Mouse (Mus musculus): Measurements from ENCODE around the gene Xk. TPM values are rescaled to one million over a fixed set of nuclear protein-coding genes. Genes with fewer than 3 reads are reported as not detected.
"Not testable (repeated sequence)": the region's sequence is repeated elsewhere in the genome, so short reads cannot be mapped to it uniquely, and the experiment has no call there.

Gene Xk
- total RNA-seq, 2 experiments from 2014 or later = 13.7 to 17.0 TPM

GRCm38 (mm10) chrX:9271947-9272459 is 553 bp upstream of the Xk start:
- Histone ChIP-seq H3K4me3 (peak overlapping the region; percentile 67), H3K27ac (peak overlapping the region; percentile 86)
- DNase-seq (ENCODE audit: low spot score in 2 of 2) = no peak
- no peak for TF ChIP-seq CTCF (conservative IDR thresholded peaks at IDR 0.05)

DNA sequence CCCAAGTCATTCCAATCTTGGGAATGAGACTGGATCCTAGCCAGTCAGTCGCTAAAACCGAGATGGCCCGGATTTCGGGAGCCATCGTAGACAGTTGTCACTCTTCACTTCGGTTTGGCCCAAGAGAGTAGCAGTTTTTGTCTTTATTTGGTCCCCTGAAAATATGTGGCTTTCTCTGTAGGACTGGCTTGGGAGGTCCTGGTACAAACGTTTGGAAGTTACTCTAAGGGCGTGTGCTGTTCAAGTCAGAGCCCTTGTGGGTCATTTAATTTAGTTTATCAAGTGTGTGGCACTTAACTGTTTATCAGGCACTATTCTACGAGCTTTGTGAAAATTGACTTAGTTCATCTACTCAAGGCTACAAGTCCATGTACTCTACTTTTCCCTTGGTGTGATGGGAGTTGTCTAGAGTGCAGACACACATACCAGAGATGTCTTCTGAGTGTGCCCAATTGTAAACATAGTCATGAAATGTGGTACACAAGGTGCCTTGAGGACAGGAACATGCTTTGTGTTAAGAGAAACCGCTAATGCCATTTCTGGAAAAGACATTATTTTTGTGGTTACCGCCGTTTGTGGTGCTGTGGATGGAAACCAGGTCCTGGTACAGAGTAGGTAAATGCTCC is 934 bp downstream of the Xk start:
- DNase-seq (ENCODE audit: low spot score in 2 of 2) = no peak
- no peak for TF ChIP-seq CTCF (conservative IDR thresholded peaks at IDR 0.05)
- Histone ChIP-seq H3K4me3 (peak overlapping the region; percentile 67), H3K27ac (peak overlapping the region; percentile 86)

DNA sequence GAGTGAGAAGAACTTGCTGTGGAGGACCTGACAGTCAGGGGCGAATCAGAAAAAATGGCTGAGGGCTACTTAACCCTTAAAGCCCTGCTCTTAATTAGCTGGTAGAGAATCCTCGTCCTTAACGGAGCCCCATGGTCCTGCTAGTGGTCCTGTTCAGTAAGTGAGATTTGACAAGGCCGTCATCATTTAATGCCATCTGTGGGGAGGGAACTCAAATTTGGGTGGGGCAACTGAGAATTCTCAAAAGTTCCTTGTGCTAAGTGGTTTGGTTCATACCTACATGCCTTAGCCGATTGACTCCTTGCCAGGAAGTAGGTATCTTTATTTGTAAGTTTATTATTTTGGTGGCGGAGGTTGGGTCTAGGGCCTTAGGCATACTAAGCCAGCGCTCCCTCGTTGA is 1.8 kb downstream of the Xk start:
- DNase-seq (ENCODE audit: low spot score in 2 of 2) = no peak
- TF ChIP-seq CTCF (conservative IDR thresholded peaks at IDR 0.05) = no peak
- Histone ChIP-seq H3K27ac (no peak overlapping the region), H3K4me3 (no peak overlapping the region)

DNA sequence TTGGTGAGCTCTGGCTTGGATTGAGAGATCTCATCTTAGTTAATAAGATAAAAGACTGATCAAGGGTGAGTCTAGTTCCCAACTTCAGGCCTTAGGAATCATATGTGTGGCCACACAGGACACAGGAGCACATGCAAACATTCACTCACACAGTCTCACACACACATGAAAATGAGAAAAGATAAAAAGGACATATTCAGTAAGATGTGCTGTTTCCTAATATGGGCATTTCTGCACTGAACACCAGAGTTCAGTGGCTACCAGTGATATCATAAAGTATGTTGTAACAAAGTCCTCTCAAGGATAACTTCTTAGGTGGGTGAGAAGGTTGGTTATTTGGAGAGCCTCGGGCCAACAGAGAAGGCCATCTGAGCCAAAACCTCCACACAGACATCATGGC is 10.9 kb downstream of the Xk start, which contains the start of gene H2al1m:
TSS of gene H2al1m (plus strand) at position 301 of the 400 bp plus-strand sequence.
- H3K27ac ChIP-seq; DNase-seq (ENCODE audit: low spot score in 2 of 2); H3K4me3 ChIP-seq: not testable (repeated sequence)

- not testable (repeated sequence) for DNase-seq (ENCODE audit: low spot score in 2 of 2)
These were observed 20.7 kb downstream of the Xk start for GRCm38 (mm10) chrX:9293140-9293829.

GRCm38 (mm10) chrX:9298413-9298864 is 25.9 kb downstream of the Xk start:
- no peak for DNase-seq (ENCODE audit: low spot score in 2 of 2)
- Histone ChIP-seq H3K4me3 (no peak overlapping the region), H3K27ac (no peak overlapping the region)
- peak; percentile 43 for TF ChIP-seq CTCF (conservative IDR thresholded peaks at IDR 0.05)

More at GRCm38 (mm10) chrX:9293140-9293829, 20.7 kb downstream of the Xk start:
- H3K4me3 ChIP-seq, H3K27ac ChIP-seq: not testable (repeated sequence)

DNA sequence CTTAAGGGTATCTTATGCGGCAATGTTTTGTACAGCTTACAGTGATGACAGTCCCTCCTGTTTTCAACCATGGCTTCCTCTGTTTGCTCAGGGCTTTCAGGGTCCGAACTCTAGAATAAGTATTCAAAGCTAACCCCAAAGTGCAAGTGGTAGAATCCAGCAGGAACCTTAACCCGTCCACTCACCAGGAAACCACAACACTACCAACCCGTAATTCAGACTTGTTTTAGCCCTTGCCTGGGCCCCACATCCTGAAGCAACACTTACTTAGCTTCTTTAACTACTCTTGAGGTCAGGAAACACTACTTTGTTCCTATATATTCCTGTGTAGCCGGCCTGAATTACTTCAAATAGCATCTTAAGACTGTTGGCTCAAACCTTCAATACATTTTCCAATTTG is 30.2 kb downstream of the Xk start:
- no peak for TF ChIP-seq CTCF (conservative IDR thresholded peaks at IDR 0.05)
- DNase-seq (ENCODE audit: low spot score in 2 of 2) = no peak
- H3K4me3 ChIP-seq = no peak overlapping the region
- no peak overlapping the region for H3K27ac ChIP-seq

GRCm38 (mm10) chrX:9303455-9303854 is 30.9 kb downstream of the Xk start:
- TF ChIP-seq CTCF (conservative IDR thresholded peaks at IDR 0.05) = no peak
- H3K27ac ChIP-seq = no peak overlapping the region
- DNase-seq (ENCODE audit: low spot score in 2 of 2) = no peak
- no peak overlapping the region for H3K4me3 ChIP-seq

DNA sequence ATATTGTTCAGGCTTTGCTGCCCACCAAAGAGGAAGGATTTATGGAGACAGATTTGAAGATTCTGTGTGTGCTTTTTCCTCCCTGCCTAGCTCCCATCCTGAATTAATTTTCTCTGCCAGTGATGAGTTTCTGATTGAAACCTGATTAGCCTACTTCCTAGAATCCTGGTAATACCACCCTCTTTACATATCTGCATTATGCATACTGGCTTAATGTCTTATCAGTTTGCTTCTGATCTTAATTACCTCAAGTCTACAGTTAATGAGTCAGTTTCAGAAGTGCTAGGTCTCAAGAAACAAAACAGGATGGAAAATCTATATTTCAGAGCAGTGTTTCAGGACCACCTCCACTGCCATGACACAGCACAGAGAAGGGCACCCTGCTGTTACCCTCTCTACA is 43.9 kb downstream of the Xk start:
- not testable (repeated sequence) for H3K27ac ChIP-seq

DNA sequence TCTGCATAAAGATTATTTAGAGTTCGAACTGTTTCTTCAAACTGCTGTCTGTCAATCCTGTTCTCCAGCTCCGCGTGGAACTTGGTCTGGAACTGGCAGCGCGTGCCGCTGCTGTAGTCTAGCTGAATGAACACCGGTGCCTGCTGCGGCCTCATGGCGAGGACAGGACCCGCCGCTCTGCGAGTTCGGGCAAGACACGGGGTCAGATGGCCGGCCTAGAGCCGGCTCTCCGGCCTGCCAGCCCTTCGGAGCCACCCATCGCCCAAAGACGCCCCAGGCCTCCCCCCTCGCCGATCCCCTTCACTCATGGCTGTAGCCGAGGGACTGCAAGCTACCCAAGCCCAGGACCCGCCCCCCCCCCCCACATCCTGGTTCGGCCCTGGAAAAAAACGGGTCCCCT is 55.4 kb downstream of the Xk start:
- not testable (repeated sequence) for H3K4me3 ChIP-seq; H3K27ac ChIP-seq; DNase-seq (ENCODE audit: low spot score in 2 of 2)

More for the DNA sequence above, 43.9 kb downstream of the Xk start:
- not testable (repeated sequence) for H3K4me3 ChIP-seq; DNase-seq (ENCODE audit: low spot score in 2 of 2)

DNA sequence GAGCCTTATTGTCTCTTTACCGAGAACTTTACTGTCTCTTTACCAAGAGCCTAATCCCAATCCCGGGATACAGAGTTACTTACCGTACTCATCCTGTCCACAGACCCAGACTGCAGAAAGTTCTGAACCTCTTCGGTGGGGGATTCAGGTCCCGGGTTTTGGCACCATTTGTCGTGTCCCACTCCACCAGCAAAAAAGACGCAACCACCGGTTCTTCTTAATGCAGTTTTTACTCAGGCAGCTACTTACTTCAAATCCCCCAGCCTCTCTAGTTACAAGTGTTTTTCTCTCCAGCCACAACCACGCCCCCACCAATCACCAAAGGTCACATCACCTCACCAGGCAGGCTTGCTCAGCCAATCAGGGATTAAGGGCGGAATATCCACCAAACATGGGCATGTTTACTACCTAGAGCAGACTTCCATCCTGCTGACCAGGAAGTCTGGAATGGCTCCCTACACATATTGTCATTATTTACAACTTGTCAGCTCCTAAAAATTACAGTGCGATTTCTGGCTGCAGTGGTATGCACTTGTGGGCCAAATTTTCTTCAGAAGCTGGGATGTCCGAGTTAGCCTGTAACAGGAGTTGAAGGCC is 59.9 kb downstream of the Xk start:
- DNase-seq (ENCODE audit: low spot score in 2 of 2); H3K4me3 ChIP-seq; H3K27ac ChIP-seq: not testable (repeated sequence)

DNA sequence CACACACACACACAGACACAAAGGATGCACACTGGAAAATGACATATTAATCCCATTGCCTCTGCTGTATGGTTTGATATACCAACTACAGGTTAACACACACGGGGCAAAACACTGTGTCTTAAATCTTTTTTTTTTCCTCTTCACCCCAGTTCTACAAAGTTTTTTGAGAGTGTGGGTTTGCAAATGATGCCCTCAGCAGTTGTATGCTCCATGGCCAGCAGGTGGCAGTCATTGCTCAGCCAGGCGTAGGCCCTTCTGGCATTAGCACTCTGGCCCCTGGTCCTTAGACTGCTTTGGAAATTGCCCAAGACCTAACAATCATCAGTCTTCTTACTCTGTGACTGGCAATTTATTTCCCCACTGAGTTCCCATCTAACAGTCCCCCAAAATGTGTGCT is 60.5 kb downstream of the Xk start:
- H3K4me3 ChIP-seq, H3K27ac ChIP-seq: not testable (repeated sequence)
- peak; percentile 5 to 20 for DNase-seq (ENCODE audit: low spot score in 2 of 2)
- peak; percentile 63 for TF ChIP-seq CTCF (conservative IDR thresholded peaks at IDR 0.05)

DNA sequence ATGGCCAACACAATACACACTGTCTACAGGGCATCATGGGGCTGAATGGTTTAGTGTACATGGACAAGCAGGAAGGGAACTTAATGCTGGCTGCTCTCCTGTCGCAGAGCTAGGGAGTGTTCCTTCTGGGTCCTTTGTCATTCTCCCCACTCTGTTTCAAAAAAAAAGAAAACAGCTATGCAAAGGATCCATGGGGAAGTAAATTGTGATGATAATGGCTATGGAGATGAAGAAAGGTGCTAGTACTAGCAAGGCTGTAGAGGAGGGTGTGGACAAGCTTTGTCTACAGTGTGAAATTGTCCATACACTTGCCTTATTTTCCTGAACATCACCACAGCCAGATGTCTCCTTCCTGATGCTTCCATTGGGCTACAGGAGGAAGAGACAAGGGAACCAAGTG is 62.4 kb downstream of the Xk start:
- not testable (repeated sequence) for DNase-seq (ENCODE audit: low spot score in 2 of 2); H3K27ac ChIP-seq; H3K4me3 ChIP-seq

DNA sequence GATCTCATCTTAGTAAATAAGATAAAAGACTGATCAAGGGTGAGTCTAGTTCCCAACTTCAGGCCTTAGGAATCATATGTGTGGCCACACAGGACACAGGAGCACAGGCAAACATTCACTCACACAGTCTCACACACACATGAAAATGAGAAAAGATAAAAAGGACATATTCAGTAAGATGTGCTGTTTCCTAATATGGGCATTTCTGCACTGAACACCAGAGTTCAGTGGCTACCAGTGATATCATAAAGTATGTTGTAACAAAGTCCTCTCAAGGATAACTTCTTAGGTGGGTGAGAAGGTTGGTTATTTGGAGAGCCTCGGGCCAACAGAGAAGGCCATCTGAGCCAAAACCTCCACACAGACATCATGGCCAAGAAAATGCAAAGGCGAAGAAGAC is 77.8 kb downstream of the Xk start, which contains the start of gene H2al1k:
TSS of gene H2al1k (plus strand) at position 301 of the 400 bp plus-strand sequence.
- H3K27ac ChIP-seq; DNase-seq (ENCODE audit: low spot score in 2 of 2); H3K4me3 ChIP-seq: not testable (repeated sequence)

Other genes starting within 250 kb of the Xk start
- not detected for gene Fthl17e, start 239.3 kb upstream of the Xk start, total RNA-seq (2021)
- gene Fthl17f, start 209.7 kb upstream of the Xk start, total RNA-seq (2021) = not detected
- not detected for gene 4930402K13Rik, start 168.2 kb upstream of the Xk start, total RNA-seq (2021)
- gene Lancl3, start 72.9 kb upstream of the Xk start, total RNA-seq (2021) = 1 to 10 TPM; 4.8 to 5.1 TPM
- not detected for gene Gm14862, start 15.9 kb upstream of the Xk start, total RNA-seq (2021)
- not detected for gene H2al1m, start 11.0 kb downstream of the Xk start, total RNA-seq (2021)
- not detected for gene H2al1k, start 77.9 kb downstream of the Xk start, total RNA-seq (2021)
- under 1 TPM; 0.47 to 0.59 TPM for gene Cybb, start 215.0 kb downstream of the Xk start, total RNA-seq (2021)

Data from layer of hippocampus, adult 2 months (tissue).